Mouse (Mus musculus) large intestine, adult 2 months (tissue): Measurements from ENCODE around the gene Ccdc122. TPM values are rescaled to one million over a fixed set of nuclear protein-coding genes. Genes with fewer than 3 reads are reported as not detected.
"Not testable (repeated sequence)": the region's sequence is repeated elsewhere in the genome, so short reads cannot be mapped to it uniquely, and the experiment has no call there.

ENCODE experiments used
- DNase-seq: peaks from one replicate; pipeline ENCODE4 v3.0.0-alpha.2; 2012; ENCODE audit warnings: low read depth, low spot score
- WGBS: fragments of 180-500 bp; shearing (Covaris S2); methylation state at CpG from one replicate; pipeline ENCODE4 v1.1.7; 2018; 5-methylcytosine and 5-hydroxymethylcytosine counted together
- polyA plus RNA-seq: library from polyadenylated mRNA; depleted of rRNA; stranded (reverse); fragments of >200 nt; gene quantifications from 2 replicates; pipeline ENCODE4 v1.2.3, GENCODE M21; 2012; rRNA removed

Ccdc122 gene
- polyA plus RNA-seq, 1 experiment = 0.61 TPM

- WGBS = 16% methylated on average over 2 of the region's 2 CpGs
- DNase-seq = peak; percentile 22
Observed at GRCm38 (mm10) chr14:77100285-77100684, 63.7 kb downstream of the Ccdc122 start.

- WGBS = 89% methylated on average over 5 of the region's 5 CpGs
- DNase-seq = not testable (repeated sequence)
Observed at GRCm38 (mm10) chr14:77110622-77111021, 74.0 kb downstream of the Ccdc122 start.

- no peak for DNase-seq
- 93% methylated on average over 5 of the region's 5 CpGs for WGBS
Observed at GRCm38 (mm10) chr14:77130612-77131011, 94.0 kb downstream of the Ccdc122 start.

- no peak for DNase-seq
- WGBS = 59% methylated on average over 6 of the region's 6 CpGs
Observed at GRCm38 (mm10) chr14:77136936-77137335, 100.4 kb downstream of the Ccdc122 start.

- DNase-seq = peak; percentile 54
- WGBS = 25% methylated on average over 17 of the region's 17 CpGs
Observed at GRCm38 (mm10) chr14:77141324-77142282, 105.0 kb downstream of the Ccdc122 start.

GRCm38 (mm10) chr14:77145103-77145502 is 108.5 kb downstream of the Ccdc122 start:
- 65% methylated on average over 4 of the region's 4 CpGs for WGBS

GRCm38 (mm10) chr14:77147635-77148034 is 111.1 kb downstream of the Ccdc122 start:
- 93% methylated on average over 1 of the region's 1 CpGs for WGBS
- DNase-seq = no peak

More at GRCm38 (mm10) chr14:77145103-77145502, 108.5 kb downstream of the Ccdc122 start:
- DNase-seq = no peak

- 78% methylated on average over 6 of the region's 6 CpGs for WGBS
- no peak for DNase-seq
Observed at GRCm38 (mm10) chr14:77150556-77150955, 114.0 kb downstream of the Ccdc122 start.

- 86% methylated on average over 7 of the region's 7 CpGs for WGBS
- DNase-seq = no peak
Observed at GRCm38 (mm10) chr14:77151431-77151830, 114.9 kb downstream of the Ccdc122 start.

GRCm38 (mm10) chr14:77156222-77156910 is 119.8 kb downstream of the Ccdc122 start, which contains the start of gene Enox1:
Gene Enox1 (plus strand): TSS chr14:77156763.
- no peak for DNase-seq
- 2% methylated on average over 72 of the region's 73 CpGs for WGBS

GRCm38 (mm10) chr14:77156911-77157504 is 120.4 kb downstream of the Ccdc122 start:
- no peak for DNase-seq
- 2% methylated on average over 63 of the region's 64 CpGs for WGBS

GRCm38 (mm10) chr14:77157505-77157911 is 120.9 kb downstream of the Ccdc122 start:
- 3% methylated on average over 31 of the region's 31 CpGs for WGBS
- no peak for DNase-seq

- 54% methylated on average over 5 of the region's 5 CpGs for WGBS
- DNase-seq = no peak
Observed at GRCm38 (mm10) chr14:77159397-77159796, 122.8 kb downstream of the Ccdc122 start.

Other genes with a start within 250 kb of the Ccdc122 start
- gene Lacc1, start 132 bp downstream of the Ccdc122 start, polyA plus RNA-seq = 4.4 and 5.2 TPM in 2 replicates
- gene Enox1, start 120.0 kb downstream of the Ccdc122 start, polyA plus RNA-seq = 0.32 TPM in 2 replicates